Mouse (Mus musculus) liver, adult 2 months (tissue): ENCODE results near the gene Fam169a.

Experiments
- CTCF ChIP-seq: fragments of 200-500 bp; IDR thresholded peaks from 2 replicates; pipeline ENCODE4 v1.5.1; 2011; ENCODE audit warnings: low read depth, low read length, control low read depth
- POLR2A ChIP-seq: fragments of 200-500 bp; IDR thresholded peaks from 2 replicates; pipeline ENCODE4 v1.6.1; 2011; ENCODE audit warnings: low read length, control low read depth; ENCODE audit not compliant: insufficient read depth; ENCODE audit errors: extremely low read depth

DNA sequence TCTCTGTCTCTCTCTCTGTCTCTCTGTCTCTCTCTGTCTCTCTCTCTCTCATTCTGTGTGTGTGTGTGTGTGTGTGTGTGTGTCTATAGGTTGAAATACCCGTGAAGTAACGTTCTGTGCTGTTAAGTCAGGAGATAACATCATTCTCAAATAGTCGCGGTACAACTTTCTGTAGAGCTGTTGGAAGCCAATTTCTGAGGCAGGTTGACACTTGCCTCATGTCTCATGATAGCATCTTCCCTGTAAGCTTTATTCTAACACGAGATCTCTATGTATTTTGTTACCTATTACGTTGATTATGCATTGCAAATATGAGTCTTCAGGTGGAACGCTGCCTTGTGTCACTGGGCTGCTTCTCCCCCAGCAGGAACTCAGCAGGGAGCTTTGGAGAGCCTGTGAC is 75.2 kb downstream of the Fam169a start:
- no peak for TF ChIP-seq CTCF
- TF ChIP-seq POLR2A, result no peak
